Mouse (Mus musculus): Measurements from ENCODE around the gene Gck.

Gene Gck

DNA sequence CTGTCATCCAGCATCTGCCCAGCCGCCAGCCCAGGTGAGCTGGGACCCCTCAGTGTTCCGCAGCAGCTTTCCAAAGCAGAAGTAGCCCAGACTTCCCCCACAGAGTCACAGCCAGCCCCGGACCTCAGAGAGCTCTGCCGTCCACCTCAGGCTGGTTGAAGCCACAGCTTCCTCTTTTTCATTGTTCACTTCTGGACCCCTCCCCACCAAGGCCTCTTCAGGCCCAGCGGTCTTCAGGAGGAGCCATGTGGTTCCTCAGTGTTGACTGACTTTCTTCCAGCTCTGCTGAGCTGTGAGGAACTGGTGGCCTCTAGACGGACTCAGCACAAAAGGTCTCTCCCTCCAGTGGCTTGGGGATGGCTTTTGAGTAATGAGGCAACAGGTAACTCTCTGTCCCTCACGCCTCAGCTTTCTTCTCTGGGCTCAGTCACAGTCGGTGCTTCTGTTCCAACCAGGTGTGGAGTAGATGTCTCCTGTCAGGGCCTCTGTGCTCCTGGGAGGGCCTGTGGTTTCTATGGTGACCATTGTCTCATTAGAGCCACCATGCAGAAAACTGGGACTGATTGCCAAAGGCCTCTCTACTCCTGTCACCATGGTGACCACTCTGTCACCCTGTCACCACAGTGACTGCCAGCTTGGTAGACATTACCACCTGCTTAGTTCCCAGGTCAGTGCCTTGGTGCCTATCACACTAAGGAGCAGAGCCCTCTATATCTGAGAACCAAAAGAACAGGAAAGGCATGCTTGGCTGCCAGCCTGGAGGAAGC, at the start of gene Gck:
Gene Gck (minus strand): TSS at position 496 of the 767 bp plus-strand sequence.
- DNase-seq (ENCODE audit: low spot score), result no peak

DNA sequence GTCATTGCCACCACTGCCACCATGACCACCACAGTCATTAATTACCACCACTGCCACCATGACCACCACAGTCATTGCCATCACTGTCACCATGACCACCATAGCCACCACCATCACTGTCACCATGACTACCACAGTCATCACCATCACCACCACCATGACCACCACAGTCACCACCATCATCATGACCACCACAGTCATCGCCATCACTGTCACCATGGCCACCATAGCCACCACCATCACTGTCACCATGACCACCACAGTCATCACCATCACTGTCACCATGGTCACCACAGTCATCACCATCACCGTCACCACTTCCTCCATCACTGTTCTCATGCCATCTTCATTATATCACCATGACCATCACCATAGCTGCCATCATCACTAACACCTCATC, 48.6 kb upstream of the Gck start:
- DNase-seq (ENCODE audit: low spot score), result no peak

- peak; percentile 89 for DNase-seq (ENCODE audit: low spot score)
Measured at GRCm38 (mm10) chr11:5995989-5996388, 46.1 kb upstream of the Gck start.

DNA sequence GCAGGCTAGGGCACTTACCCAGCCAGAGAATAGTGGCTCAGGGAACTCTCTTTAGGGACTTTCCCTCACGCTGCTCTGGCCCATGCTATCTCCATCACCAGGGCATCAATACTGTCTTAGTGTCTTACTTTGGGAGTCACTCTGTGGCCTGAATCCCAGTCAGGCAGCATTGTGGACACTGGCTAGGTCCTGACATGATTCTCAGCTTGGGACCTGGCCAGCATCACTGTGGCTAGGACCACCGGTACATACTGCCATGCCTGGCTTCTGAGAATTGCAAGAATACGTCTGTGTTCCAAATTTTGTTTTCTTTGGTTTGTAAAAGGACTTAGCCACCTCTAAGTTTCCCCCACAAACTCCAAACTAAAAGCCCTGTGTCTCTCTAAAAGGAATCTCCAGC, 45.0 kb upstream of the Gck start:
- DNase-seq (ENCODE audit: low spot score), result no peak

GRCm38 (mm10) chr11:5994212-5994611, 44.3 kb upstream of the Gck start:
- no peak for DNase-seq (ENCODE audit: low spot score)

DNA sequence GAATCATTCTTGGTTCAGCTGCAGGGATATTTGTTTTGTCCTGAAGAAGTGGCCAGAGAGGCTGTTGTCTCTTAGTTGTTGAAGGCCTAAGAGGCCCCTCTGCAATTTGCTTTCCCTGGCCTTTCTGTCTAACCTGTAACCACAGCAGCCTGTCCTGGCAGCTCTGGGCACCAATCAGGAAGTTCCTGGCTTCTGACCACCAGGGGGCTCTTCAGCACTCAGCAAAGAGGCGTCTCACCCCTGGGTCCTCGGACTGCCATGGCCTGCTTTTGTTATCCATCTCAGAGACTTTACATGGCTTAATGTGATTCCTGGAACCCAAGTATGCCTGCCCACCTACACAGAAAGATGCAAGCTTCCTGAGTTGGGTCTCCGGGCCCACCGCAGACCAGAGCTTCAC, 41.0 kb upstream of the Gck start:
- peak; percentile 27 for DNase-seq (ENCODE audit: low spot score)

GRCm38 (mm10) chr11:5989954-5990593, 40.2 kb upstream of the Gck start:
- DNase-seq (ENCODE audit: low spot score), result no peak

DNA sequence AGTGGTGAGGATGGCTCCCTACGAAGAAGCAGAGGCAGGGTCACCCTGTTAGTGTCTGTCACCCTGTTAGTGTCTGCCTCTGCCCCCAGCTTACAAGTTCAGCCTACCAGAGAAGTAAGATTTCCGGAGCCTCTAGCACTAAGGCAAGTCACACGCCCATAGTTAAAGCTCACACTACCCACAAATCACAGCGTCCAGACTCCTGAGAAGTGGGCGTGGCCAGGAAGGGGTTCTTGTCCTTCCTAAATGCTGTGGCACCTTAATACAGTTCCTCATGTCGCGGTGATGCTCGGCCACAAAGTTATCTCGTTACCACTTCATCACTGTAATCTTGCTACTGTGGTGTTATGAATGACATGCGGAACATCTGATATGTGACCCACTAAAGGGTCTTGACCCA, 38.2 kb upstream of the Gck start:
- no peak for DNase-seq (ENCODE audit: low spot score)

GRCm38 (mm10) chr11:5983629-5984028, 33.7 kb upstream of the Gck start:
- DNase-seq (ENCODE audit: low spot score), result no peak

DNA sequence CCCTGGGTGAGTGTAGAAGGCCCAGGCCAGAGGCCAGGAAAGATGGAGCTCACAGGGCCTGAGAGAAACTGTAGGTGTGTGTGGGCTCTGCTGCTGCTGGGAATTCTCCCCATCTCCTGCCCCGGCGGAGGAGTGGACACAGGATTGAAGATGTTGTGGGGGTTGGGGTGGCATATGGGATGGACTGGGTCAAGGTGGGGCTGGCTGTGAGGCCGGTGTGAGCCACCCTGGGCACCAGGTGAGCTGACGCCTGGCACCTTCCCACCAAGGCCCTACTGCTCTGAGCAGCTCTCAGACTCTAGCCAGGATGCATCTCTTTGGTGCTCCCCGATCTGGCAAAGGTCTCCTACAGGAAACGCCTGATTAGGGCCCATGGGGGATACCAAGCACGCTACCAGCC, 31.4 kb upstream of the Gck start:
- DNase-seq (ENCODE audit: low spot score), result no peak

GRCm38 (mm10) chr11:5980561-5980960, 30.7 kb upstream of the Gck start:
- no peak for DNase-seq (ENCODE audit: low spot score)

GRCm38 (mm10) chr11:5980108-5980507, 30.2 kb upstream of the Gck start:
- no peak for DNase-seq (ENCODE audit: low spot score)

GRCm38 (mm10) chr11:5979088-5979487, 29.2 kb upstream of the Gck start:
- no peak for DNase-seq (ENCODE audit: low spot score)

DNA sequence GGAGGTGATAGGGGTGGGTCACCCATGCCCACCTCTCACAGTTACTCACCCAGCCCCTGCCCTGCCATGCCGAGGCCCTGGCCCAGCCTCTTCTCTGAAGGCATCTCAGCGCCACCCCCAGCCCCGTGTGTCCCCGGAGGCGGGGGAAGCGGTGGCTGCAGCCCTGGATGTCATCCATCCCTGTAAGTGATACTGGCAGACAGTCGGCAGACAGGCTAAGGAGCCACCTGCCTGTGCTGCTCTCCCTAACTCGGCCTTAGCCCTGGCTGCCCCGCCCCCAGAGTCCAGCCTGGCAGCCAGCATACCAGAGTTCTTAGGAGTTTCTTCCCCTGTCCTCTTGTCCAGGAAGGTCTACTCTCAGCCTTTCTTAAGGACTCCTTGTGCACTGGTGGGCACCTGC, 26.2 kb upstream of the Gck start:
- DNase-seq (ENCODE audit: low spot score), result no peak

DNA sequence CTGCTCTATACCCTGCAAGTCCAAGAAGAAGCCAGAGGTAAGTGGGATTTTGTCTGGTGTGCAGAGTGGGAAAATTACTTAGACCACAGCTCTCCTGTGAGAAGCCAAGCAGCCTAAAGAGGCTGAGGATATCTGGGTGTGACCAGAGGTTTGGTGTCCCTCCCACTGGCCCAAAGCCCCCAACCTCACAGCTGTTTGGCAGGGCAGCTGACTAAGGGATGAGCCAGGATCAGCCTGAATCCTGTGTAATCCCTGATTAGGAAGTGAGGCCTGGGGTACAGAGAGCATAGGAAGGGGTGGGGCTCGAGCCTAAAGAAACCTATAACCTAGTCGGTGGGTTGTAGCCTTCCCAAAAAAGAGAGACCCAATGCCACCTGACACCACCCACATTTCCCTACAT, 25.2 kb upstream of the Gck start:
- no peak for DNase-seq (ENCODE audit: low spot score)

DNA sequence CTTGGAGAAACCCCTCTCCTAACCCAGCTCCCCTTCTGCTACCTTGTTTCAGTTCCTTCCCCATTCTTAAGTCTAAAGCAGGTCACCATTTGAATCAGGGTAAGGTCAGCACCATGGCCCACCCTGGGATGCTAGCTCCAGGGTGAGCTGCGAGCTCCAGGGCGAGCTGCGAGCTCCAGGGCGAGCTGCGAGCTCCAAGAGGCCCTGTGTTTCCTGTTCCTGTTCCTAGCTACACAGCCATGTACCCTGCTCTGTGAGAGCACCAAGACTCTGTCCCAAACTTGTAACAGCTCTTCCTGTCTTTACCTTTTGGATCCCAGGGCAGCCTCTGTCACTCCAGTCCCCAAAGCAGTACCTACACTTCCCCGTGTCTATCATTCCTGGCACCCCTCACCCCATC, 24.2 kb upstream of the Gck start:
- no peak for DNase-seq (ENCODE audit: low spot score)

- no peak for DNase-seq (ENCODE audit: low spot score)
Measured at GRCm38 (mm10) chr11:5973151-5973550, 23.3 kb upstream of the Gck start.

GRCm38 (mm10) chr11:5971202-5971601, 21.3 kb upstream of the Gck start:
- DNase-seq (ENCODE audit: low spot score), result no peak

DNA sequence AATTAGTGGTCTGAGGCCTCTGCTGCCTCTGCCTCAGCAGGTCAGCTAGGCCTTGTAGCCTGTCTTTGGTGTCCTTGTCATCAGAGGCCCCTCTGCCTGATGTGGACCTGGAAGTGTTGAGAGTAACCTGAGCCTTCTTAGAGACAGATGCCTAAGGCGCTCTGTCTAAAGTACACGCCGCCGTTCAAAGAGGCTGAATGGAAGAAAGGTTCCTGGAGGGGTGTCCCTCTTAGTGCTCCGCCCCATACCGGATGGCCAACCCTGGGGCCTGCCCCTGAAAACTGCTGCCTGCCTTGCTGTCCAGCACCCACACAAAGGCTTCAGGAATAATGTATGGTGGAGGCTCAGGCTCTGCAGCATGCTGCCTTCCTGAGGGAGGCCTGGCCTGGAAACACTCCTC, 18.3 kb upstream of the Gck start:
- no peak for DNase-seq (ENCODE audit: low spot score)

- no peak for DNase-seq (ENCODE audit: low spot score)
Measured at GRCm38 (mm10) chr11:5966751-5967150, 16.9 kb upstream of the Gck start.

DNA sequence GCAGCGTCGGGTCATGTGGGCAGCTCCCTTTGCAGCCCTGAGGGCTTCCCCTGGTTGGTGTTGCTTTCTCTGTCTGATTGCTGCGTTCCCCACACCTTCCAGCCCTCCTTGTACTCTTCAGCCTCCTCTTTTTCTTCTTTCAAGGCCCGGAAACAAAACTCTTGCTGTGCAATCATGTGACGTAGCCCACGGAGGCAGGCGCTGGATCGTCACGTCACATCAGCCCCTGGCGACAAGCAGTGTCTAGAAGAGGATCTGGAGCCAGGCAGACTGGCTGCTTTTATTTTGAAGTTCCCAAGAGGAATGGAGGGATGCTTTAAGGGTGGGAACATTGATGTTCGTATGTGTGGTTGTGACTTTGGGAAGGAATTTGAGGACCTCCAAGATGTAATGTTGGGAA, 16.0 kb upstream of the Gck start:
- DNase-seq (ENCODE audit: low spot score), result no peak

GRCm38 (mm10) chr11:5960051-5960450, 10.2 kb upstream of the Gck start:
- no peak for DNase-seq (ENCODE audit: low spot score)

GRCm38 (mm10) chr11:5955546-5956276, 5.8 kb upstream of the Gck start, which contains the start of gene Ykt6:
Gene Ykt6, plus strand, starts transcription at chr11:5955693.
- DNase-seq (ENCODE audit: low spot score), result peak; percentile 96
